8 mouse cellular contexts compared by ENCODE assay signal in the genomic region with DNA sequence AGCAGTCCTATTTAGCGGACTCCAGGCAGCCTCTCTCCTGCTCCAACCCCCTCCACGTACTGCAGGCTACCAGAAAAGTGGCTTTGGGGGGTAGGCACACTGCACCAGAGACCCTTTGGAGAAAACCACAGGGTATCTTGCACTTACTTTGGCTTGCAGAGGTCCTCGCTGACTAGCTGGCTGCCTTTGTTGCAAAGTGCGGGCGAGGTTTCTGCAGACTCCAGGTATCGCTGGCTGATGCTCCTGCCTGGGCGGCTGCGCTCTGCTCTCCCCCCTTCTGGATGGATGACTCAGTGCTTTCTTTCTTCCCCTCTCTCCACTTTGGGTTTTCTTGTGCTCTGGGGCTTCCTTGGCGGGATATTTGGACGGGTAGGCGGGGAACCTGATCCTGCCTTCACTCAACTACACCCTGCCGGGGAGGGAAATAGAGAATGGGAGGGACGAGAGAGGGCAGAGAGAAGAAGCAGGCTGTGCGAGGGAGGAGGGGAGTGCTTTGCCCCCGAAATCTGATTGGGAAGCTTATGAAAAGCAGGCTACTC. TPM values are rescaled to one million over a fixed set of nuclear protein-coding genes. Genes with fewer than 3 reads are reported as not detected.
DNase-seq lines count a peak whose midpoint lies in the region; ATAC-seq lines count a peak whose summit lies in the region.

TSS of gene Ptn (minus strand) at position 474 of the 539 bp plus-strand sequence.

- H3K4me2 ChIP-seq in intestine, embryonic 16.5 days (ENCODE audit: low read depth, low read length): peak within 1 kb of the TSS; percentile 75
- peak within 1 kb of the TSS; percentile 57 for H3K4me2 ChIP-seq in liver, embryonic 11.5 days

- H3K9ac ChIP-seq in intestine, embryonic 16.5 days (ENCODE audit: low read depth, low read length): peak within 1 kb of the TSS; percentile 69
- H3K9ac ChIP-seq in liver, embryonic 11.5 days (ENCODE audit: low read depth, low read length): peak within 1 kb of the TSS; percentile 50

- WGBS in intestine, embryonic 16.5 days: under 1% methylated on average over 15 of the region's 15 CpGs
- 0% methylated on average over 15 of the region's 15 CpGs for WGBS in liver, embryonic 11.5 days

- peak within 1 kb of the TSS; percentile 81 for H3K27ac ChIP-seq in intestine, embryonic 16.5 days (ENCODE audit: low read length)
- H3K27ac ChIP-seq in liver, embryonic 11.5 days (ENCODE audit: low read depth, low read length): peak within 1 kb of the TSS; percentile 66; the same call in 1 of the 2 replicates

- peak; percentile 88 for ATAC-seq in intestine, embryonic 16.5 days
- ATAC-seq in liver, embryonic 11.5 days (replicated peaks; ENCODE audit: low FRiP score): no peak

- H3K9me3 ChIP-seq in intestine, embryonic 16.5 days (ENCODE audit: control insufficient read depth, low read length): no peaks in the 10 kb centered on the region
- H3K9me3 ChIP-seq in liver, embryonic 11.5 days (ENCODE audit: control insufficient read depth, low read length): no peaks in the 10 kb centered on the region

- no peaks in the 10 kb centered on the region for H3K27me3 ChIP-seq in intestine, embryonic 16.5 days (replicated peaks; ENCODE audit: control insufficient read depth, insufficient read depth, low read length)
- H3K27me3 ChIP-seq in liver, embryonic 11.5 days (replicated peaks; ENCODE audit: control insufficient read depth, insufficient read depth, low read length): no peaks in the 10 kb centered on the region

- H3K4me1 ChIP-seq in intestine, embryonic 16.5 days (ENCODE audit: control insufficient read depth, insufficient read depth, low read length): peaks cover 12% of the 10 kb centered on the region
- H3K4me1 ChIP-seq in liver, embryonic 11.5 days (replicated peaks; ENCODE audit: control insufficient read depth, insufficient read depth, low read length): no peaks in the 10 kb centered on the region

- peak; percentile 16 for DNase-seq in ovary, postnatal 36 days (ENCODE audit: low spot score)
- DNase-seq in ovary, postnatal 10 days (ENCODE audit: low spot score): no peak
- DNase-seq in cerebellum, postnatal 25 days: peak; percentile 62 to 63
- DNase-seq in frontal cortex, postnatal 25 days (ENCODE audit: low spot score in 2 of 2): peak; percentile 41 to 55
- DNase-seq in liver, embryonic 11.5 days (ENCODE audit: low spot score): peak; percentile 53
- DNase-seq in right cerebral cortex, postnatal 14 days: peak; percentile 44
- no peak for DNase-seq in thymus, postnatal 14 days

- H3K36me3 ChIP-seq in intestine, embryonic 16.5 days (ENCODE audit: control insufficient read depth, insufficient read depth, low read length): no peaks in the 10 kb centered on the region
- H3K36me3 ChIP-seq in liver, embryonic 11.5 days (ENCODE audit: control insufficient read depth, insufficient read depth, low read length): no peaks in the 10 kb centered on the region; the same call in 1 of the 2 replicates

- H3K4me3 ChIP-seq in intestine, embryonic 16.5 days (ENCODE audit: low read length): peak within 1 kb of the TSS; percentile 60
- peak within 1 kb of the TSS; percentile 51 for H3K4me3 ChIP-seq in liver, embryonic 11.5 days (ENCODE audit: low read depth, low read length)

RNA-seq across cellular contexts. Expression of gene Ptn, which starts in this region (rescaled TPM):
- polyA plus RNA-seq in intestine, embryonic 16.5 days (2015; fragmentation: Nextera tagmentation; extraction: Ambion mirVana): 198 and 222 TPM in 2 replicates
- polyA plus RNA-seq in liver, embryonic 11.5 days (2014; fragmentation: Nextera tagmentation; extraction: Ambion mirVana): 232 and 261 TPM in 2 replicates

Comparison
In these comparisons a context has a peak if more than half of its experiments do, and no peak if none do; other contexts are left out.
1. DNase-seq: peak in ovary, postnatal 36 days (single experiment), cerebellum, postnatal 25 days (2 of 2), frontal cortex, postnatal 25 days (2 of 2), liver, embryonic 11.5 days (single experiment) and right cerebral cortex, postnatal 14 days (single experiment); none in ovary, postnatal 10 days (single experiment) and thymus, postnatal 14 days (single experiment).